Mouse (Mus musculus) heart, embryonic 14.5 days (tissue): Measurements from ENCODE around the gene Sdc4. TPM values are rescaled to one million over a fixed set of nuclear protein-coding genes. Genes with fewer than 3 reads are reported as not detected.

Source experiments
- ATAC-seq: fragments of 200-750 bp; cut with Nextera tagmentation; 2 replicates; pipeline ENCODE4 v1.8.0; 2017; ENCODE audit warnings: low read depth, moderate TSS enrichment; ENCODE audit not compliant: insufficient number of reproducible peaks, insufficient read depth, low FRiP score
- H3K27ac ChIP-seq, 2 experiments: fragments of 200-500 bp in 1 of 2; fragments of 300-500 bp in 1 of 2; sonication (generic) in 1 of 2; replicated peaks in 1 of 2; 2 replicates each; pipeline ENCODE4 v1.5.1; 2012 to 2014; ENCODE audit warnings: low read depth in 2 of 2, low read length in 2 of 2, control low read depth in 1 of 2, mild to moderate bottlenecking in 1 of 2, mixed read lengths in 1 of 2; ENCODE audit not compliant: control insufficient read depth in 1 of 2, insufficient read depth in 1 of 2
- H3K27me3 ChIP-seq: fragments of 300-500 bp; sonication (generic); 2 replicates; pipeline ENCODE4 v1.6.1; 2014; ENCODE audit warnings: mild to moderate bottlenecking, low read length, control low read depth; ENCODE audit not compliant: control insufficient read depth, insufficient read depth
- H3K36me3 ChIP-seq: fragments of 300-500 bp; sonication (generic); 2 replicates; pipeline ENCODE4 v1.6.1; 2014; ENCODE audit warnings: mild to moderate bottlenecking, control low read depth, low read length, mixed read lengths; ENCODE audit not compliant: control insufficient read depth, insufficient read depth
- H3K4me1 ChIP-seq, 2 experiments: fragments of 200-500 bp in 1 of 2; fragments of 300-500 bp in 1 of 2; sonication (generic) in 1 of 2; 2 replicates each; pipeline ENCODE4 v1.6.1; 2012 to 2014; ENCODE audit warnings: low read length in 2 of 2, control low read depth in 1 of 2, mixed read lengths in 1 of 2; ENCODE audit not compliant: control insufficient read depth in 2 of 2, insufficient read depth in 2 of 2
- H3K4me2 ChIP-seq: fragments of 300-500 bp; sonication (generic); 2 replicates; pipeline ENCODE4 v1.6.1; 2014; ENCODE audit warnings: mild to moderate bottlenecking, low read length
- H3K4me3 ChIP-seq, 2 experiments: fragments of 200-500 bp in 1 of 2; fragments of 300-500 bp in 1 of 2; sonication (generic) in 1 of 2; 2 replicates each; pipeline ENCODE4 v1.5.1; 2012 to 2014; ENCODE audit warnings: low read length in 2 of 2, mild to moderate bottlenecking in 2 of 2, control low read depth in 1 of 2, low read depth in 1 of 2, moderate library complexity in 1 of 2; ENCODE audit not compliant: control insufficient read depth in 1 of 2, insufficient read depth in 1 of 2
- H3K9ac ChIP-seq: fragments of 300-500 bp; sonication (generic); 2 replicates; pipeline ENCODE4 v1.6.1; 2014; ENCODE audit warnings: mild to moderate bottlenecking, low read length
- H3K9me3 ChIP-seq: fragments of 300-500 bp; sonication (generic); 2 replicates; pipeline ENCODE4 v1.6.1; 2016; ENCODE audit warnings: low read length, control low read depth; ENCODE audit not compliant: control insufficient read depth
- WGBS: fragments of 180-500 bp; shearing (Covaris S2); extraction: QIAGEN DNeasy Blood & Tissue Kit; methylation state at CpG from one replicate; pipeline ENCODE4 v1.1.7; 2014; 5-methylcytosine and 5-hydroxymethylcytosine counted together
- polyA plus RNA-seq: library from polyadenylated mRNA; unstranded; fragments of >200 nt; fragmentation: Nextera tagmentation; extraction: Ambion mirVana; gene quantifications from 2 replicates; pipeline ENCODE4 v1.2.1, GENCODE M21; 2014

Sdc4 gene
- polyA plus RNA-seq, 1 experiment from 2014 or later: 40.1 TPM

DNA sequence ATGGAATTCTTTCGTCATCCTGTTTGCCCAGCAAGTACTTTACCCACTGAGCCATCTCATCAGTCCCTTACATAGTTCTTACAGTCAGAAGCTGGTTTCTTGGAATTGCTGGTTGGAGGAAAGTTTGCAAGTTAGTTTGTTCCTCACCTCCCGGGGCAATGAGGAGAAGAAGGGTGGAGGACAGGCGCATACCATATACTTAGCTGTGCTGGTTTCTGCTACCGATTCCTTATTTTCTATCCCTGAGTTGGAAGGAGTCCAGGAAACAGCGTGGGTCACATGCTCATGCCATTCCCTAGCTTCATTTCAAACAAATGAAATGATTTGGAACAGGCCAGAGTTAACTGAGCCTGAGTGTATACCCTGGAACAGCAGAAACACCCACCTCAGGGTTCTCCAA, 5.2 kb upstream of the Sdc4 start:
- Histone ChIP-seq H3K9ac (no peak overlapping the region), H3K9me3 (peaks cover 5% of the 10 kb centered on the region; the same call in 1 of the 2 replicates), H3K36me3 (no peaks in the 10 kb centered on the region), H3K27ac (peak overlapping the region in 1 of 2 experiments; percentile 55; a peak in 1 of 4 replicates), H3K4me2 (0 out of 2 replicates have a peak overlapping the region, but pooled peaks have one; percentile 17), H3K4me3 (no peak overlapping the region), H3K4me1 (peaks cover 28 to 39% of the 10 kb centered on the region in 2 experiments), H3K27me3 (no peaks in the 10 kb centered on the region)
- ATAC-seq: no peak
- 42% methylated on average over 5 of the region's 5 CpGs for WGBS

DNA sequence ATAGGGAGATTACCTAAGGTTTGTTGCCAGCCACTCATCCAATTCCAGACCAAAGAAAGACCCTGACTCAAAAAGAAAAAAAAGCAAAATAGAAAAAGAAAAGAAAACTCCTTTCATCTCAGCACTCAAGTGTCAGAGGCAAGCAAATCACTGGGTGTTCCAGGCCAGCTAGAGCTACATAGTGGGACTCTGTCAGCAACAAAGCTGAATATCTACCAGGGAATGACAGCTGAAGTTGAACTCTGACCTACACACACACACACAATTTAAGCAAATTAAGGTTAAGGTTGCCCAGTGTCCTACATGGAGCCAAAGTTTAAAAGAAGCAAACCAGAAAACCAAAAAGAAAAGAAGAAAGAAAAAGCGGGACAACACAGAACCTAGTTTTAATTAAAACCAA, 4.5 kb upstream of the Sdc4 start:
- peaks cover 5% of the 10 kb centered on the region; the same call in 1 of the 2 replicates for H3K9me3 ChIP-seq
- no peaks in the 10 kb centered on the region for H3K36me3 ChIP-seq
- H3K4me1 ChIP-seq: peaks cover 26 to 36% of the 10 kb centered on the region in 2 experiments
- ATAC-seq: no peak
- no peaks in the 10 kb centered on the region for H3K27me3 ChIP-seq
- no peak overlapping the region for H3K4me3 ChIP-seq
- no peak overlapping the region for H3K9ac ChIP-seq
- 96% methylated on average over 1 of the region's 1 CpGs for WGBS
- H3K27ac ChIP-seq: no peak overlapping the region
- no peak overlapping the region for H3K4me2 ChIP-seq

DNA sequence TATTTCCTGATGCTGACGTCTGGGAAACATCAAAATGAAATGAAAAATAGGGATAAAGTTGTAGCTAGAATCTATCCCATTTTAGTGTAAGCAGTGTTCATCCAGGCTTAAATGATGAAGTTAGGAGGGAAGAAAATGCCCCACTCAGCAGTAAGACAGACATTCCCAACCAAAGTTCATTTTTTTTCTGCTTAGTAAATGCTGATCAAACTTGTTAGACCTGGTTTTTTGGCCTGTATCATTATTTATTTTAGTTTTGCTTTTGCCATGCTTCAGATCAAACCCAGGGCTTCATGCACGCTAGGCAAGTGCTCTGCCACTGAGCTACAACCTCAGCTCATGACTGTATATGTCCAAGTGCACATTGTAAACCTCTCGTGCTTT, 2.4 kb upstream of the Sdc4 start:
- no peak overlapping the region for H3K27ac ChIP-seq
- no peak overlapping the region for H3K4me2 ChIP-seq
- H3K9ac ChIP-seq: no peak overlapping the region
- H3K9me3 ChIP-seq: peaks cover 5% of the 10 kb centered on the region; the same call in 1 of the 2 replicates
- no peaks in the 10 kb centered on the region for H3K27me3 ChIP-seq
- no peaks in the 10 kb centered on the region for H3K36me3 ChIP-seq
- no peak overlapping the region for H3K4me3 ChIP-seq
- ATAC-seq: no peak
- 78% methylated on average over 3 of the region's 3 CpGs for WGBS
- peaks cover 16 to 34% of the 10 kb centered on the region in 2 experiments for H3K4me1 ChIP-seq

DNA sequence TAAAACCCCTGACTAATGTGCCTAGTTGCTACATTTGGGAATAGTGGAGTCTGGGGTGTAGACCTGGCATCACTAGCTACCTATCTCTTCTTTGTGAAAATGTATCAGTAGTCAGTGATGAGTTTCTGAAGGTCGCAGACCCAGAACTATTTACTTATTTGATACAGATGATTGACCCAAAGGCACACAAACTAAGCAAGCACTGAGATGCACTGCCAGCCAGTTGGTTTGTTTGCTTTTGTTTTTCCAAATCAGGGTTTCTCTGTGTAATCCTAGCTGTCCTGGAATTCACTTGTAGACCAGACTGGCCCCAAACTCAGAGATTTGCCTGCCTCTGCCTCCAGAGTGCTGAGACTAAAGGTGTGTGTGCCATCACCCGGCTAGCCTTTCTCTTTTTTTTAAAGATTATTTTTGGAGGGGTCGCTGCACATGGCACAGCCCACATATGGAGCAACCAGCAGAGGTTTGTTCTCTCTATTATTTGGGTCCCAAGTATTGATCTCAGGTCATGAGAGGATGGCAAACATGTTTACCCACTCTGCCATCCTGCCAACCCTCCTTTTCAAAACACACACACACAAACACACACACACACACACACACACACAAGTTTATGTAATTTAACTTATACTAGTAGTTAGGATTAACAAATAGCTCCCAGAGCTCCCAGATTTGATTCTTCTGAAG, 1.9 kb upstream of the Sdc4 start:
- 75% methylated on average over 3 of the region's 3 CpGs for WGBS
- H3K27me3 ChIP-seq: no peaks in the 10 kb centered on the region
- H3K9me3 ChIP-seq: peaks cover 5% of the 10 kb centered on the region; the same call in 1 of the 2 replicates
- H3K4me3 ChIP-seq: no peak overlapping the region
- H3K4me2 ChIP-seq: no peak overlapping the region
- H3K9ac ChIP-seq: no peak overlapping the region
- H3K36me3 ChIP-seq: no peaks in the 10 kb centered on the region
- H3K27ac ChIP-seq: no peak overlapping the region
- peaks cover 18 to 39% of the 10 kb centered on the region in 2 experiments for H3K4me1 ChIP-seq
- ATAC-seq: no peak

DNA sequence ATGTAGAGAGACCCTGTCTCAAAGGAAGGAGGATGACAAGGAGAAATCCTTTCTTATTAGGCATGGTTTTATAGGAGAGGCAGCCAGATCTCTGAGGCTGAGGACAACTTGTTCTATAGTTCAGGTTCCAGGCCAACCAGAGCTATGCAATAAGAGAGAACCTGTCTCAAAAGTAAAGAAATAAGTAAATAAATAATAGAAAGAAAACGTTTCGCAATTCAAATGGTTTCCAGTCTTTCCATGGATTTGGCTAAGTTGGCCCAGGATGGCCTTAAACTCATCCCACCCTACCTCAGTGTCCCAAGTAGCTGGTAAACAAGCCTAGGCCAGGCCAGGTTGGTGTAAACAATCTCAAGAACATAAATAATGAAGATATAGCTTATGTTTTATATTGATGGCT, 1.0 kb upstream of the Sdc4 start:
- H3K9ac ChIP-seq: no peak overlapping the region
- peaks cover 17 to 42% of the 10 kb centered on the region in 2 experiments for H3K4me1 ChIP-seq
- no peak overlapping the region for H3K4me3 ChIP-seq
- no peak overlapping the region for H3K4me2 ChIP-seq
- no peak overlapping the region for H3K27ac ChIP-seq
- no peaks in the 10 kb centered on the region for H3K9me3 ChIP-seq
- WGBS: 81% methylated on average over 2 of the region's 2 CpGs
- no peak for ATAC-seq
- no peaks in the 10 kb centered on the region for H3K36me3 ChIP-seq
- no peaks in the 10 kb centered on the region for H3K27me3 ChIP-seq

DNA sequence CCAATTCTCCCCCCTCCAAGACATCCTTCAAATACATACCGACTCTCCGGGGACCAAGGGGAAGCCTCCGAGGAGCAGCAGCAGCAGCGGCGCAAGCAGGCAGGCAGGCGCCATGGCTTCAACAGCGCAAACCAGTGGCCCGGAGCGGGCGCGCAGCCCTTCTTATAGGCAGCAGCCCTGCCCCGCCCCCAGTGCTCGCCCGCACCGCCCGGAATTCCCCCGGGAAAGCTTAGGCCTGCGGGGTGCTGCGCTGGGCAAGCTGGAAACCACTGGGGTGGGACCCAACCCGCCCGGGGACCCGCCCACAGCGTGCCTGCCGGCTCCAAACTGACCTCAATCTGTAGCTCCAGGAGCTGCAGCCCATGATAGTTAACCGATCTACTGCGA, 643 bp downstream of the Sdc4 start:
- WGBS: under 1% methylated on average over 25 of the region's 26 CpGs
- H3K27ac ChIP-seq: peak overlapping the region; percentile 72 to 74
- H3K4me2 ChIP-seq: peak overlapping the region; percentile 86
- H3K27me3 ChIP-seq: no peaks in the 10 kb centered on the region
- ATAC-seq: peak; percentile 84
- no peaks in the 10 kb centered on the region for H3K36me3 ChIP-seq
- H3K9me3 ChIP-seq: no peaks in the 10 kb centered on the region
- peak overlapping the region; percentile 67 to 68 for H3K4me3 ChIP-seq
- peaks cover 16 to 44% of the 10 kb centered on the region in 2 experiments for H3K4me1 ChIP-seq
- H3K9ac ChIP-seq: peak overlapping the region; percentile 87

DNA sequence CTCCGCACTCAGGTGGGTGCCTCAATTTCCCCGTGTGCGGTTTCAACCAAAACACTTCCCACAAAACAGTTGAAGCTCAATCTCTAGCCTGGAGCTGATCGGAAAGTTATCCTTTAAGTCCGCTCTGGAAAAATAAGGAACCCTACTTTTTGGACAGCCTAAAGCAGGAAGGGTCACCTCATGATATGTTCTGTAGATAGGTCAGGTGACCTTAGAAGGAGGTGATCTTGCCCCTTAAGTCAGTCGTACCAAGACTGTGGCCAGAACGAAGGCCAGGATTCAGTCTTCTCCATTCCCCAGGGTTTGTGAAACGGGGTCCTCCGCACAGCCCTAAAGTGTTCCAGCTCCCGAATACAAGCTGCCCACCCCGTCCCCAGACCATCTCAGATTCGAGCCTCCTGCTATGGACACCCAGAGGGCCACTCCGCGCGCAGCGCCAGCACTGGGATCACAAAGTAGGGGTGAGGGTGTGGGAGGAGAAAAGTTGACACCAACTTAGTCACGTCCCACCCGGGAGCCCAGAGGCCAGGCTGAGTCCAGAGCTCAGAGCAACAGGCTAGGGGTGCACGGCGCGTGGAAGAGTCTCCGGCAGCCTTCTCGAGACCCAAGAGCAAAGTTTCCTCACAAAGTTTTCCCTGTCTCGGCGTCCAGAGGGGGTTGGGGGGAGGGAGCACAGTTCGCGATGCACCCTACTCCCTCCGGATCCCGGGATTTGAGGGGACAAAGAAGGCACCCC, 1.2 kb downstream of the Sdc4 start:
- Histone ChIP-seq H3K4me2 (peak overlapping the region; percentile 86), H3K36me3 (no peaks in the 10 kb centered on the region), H3K4me3 (peak overlapping the region; percentile 67 to 68), H3K9ac (peak overlapping the region; percentile 87), H3K27me3 (no peaks in the 10 kb centered on the region), H3K9me3 (no peaks in the 10 kb centered on the region), H3K27ac (peak overlapping the region; percentile 72 to 74), H3K4me1 (peaks cover 16 to 48% of the 10 kb centered on the region in 2 experiments)
- 2% methylated on average over 29 of the region's 29 CpGs for WGBS
- peak; percentile 66 for ATAC-seq
